In genomic region chr1:135076470-135076869, GRCm38 (mm10) we compare ENCODE assay signal across 22 mouse cellular contexts. TPM values are rescaled to one million over a fixed set of nuclear protein-coding genes. Genes with fewer than 3 reads are reported as not detected.
"Had no signal": no experiment of that assay in that cellular context is flagged by ENCODE, and none has a peak within 500 bp of the region (broad histone marks: within the 10 kb centered on the region; RNA-seq: fewer than 3 reads in every experiment).

No protein-coding gene starts in this region.

- H3K4me1 ChIP-seq: liver, embryonic 13.5 days; liver, embryonic 15.5 days; megakaryocyte, embryonic 14.5 days; midbrain, embryonic 15.5 days; neural tube, embryonic 15.5 days had no signal

- H3K36me3 ChIP-seq: liver, embryonic 13.5 days; liver, embryonic 15.5 days; midbrain, embryonic 13.5 days; midbrain, embryonic 15.5 days; neural tube, embryonic 13.5 days; neural tube, embryonic 15.5 days had no signal

- DNase-seq: liver; liver, embryonic 13.5 days; liver, postnatal 0 days; retina, postnatal 1 day; right cerebral cortex, adult 18-20 months; right cerebral cortex, postnatal 25 days; right cerebral cortex, postnatal 4 days; spleen, adult 18-20 months; thymus, adult 18-20 months; thymus, postnatal 14 days; thymus, postnatal 4 days had no signal

- H3K4me2 ChIP-seq: liver, embryonic 11.5 days; liver, embryonic 13.5 days; liver, embryonic 15.5 days; midbrain, embryonic 11.5 days; midbrain, embryonic 13.5 days; midbrain, embryonic 15.5 days; neural tube, embryonic 13.5 days; neural tube, embryonic 15.5 days had no signal

- H3K4me3 ChIP-seq: liver, embryonic 13.5 days; liver, embryonic 15.5 days; megakaryocyte, embryonic 14.5 days; midbrain, embryonic 13.5 days; midbrain, embryonic 15.5 days; myocyte; neural tube, embryonic 13.5 days; neural tube, embryonic 15.5 days had no signal

- H3K27ac ChIP-seq: liver, embryonic 13.5 days; liver, embryonic 15.5 days; macrophage; midbrain, embryonic 13.5 days; midbrain, embryonic 15.5 days; neural tube, embryonic 13.5 days; neural tube, embryonic 15.5 days had no signal

- H3K9ac ChIP-seq: liver, embryonic 13.5 days; liver, embryonic 15.5 days; liver, postnatal 0 days; midbrain, embryonic 13.5 days; midbrain, embryonic 15.5 days; neural tube, embryonic 13.5 days; neural tube, embryonic 15.5 days had no signal

- H3K27me3 ChIP-seq: midbrain, embryonic 13.5 days; midbrain, embryonic 15.5 days; neural tube, embryonic 13.5 days; neural tube, embryonic 15.5 days had no signal

- H3K9me3 ChIP-seq: liver, embryonic 13.5 days; liver, embryonic 15.5 days; midbrain, embryonic 13.5 days; midbrain, embryonic 15.5 days; neural tube, embryonic 15.5 days had no signal

- ATAC-seq: liver, postnatal 0 days; lung, postnatal 0 days; midbrain, embryonic 13.5 days; midbrain, embryonic 15.5 days had no signal

RNA-seq across cellular contexts. Expression of gene Lgr6, which starts 28.6 kb away (rescaled TPM):
- polyA plus RNA-seq: macrophage had no signal
